Mouse (Mus musculus) gastrocnemius, postnatal 36 days (tissue): ENCODE data around the gene Podnl1. TPM values are rescaled to one million over a fixed set of nuclear protein-coding genes. Genes with fewer than 3 reads are reported as not detected.

ENCODE experiments used
- microRNA-seq, 2 experiments: library from miRNA; unstranded; fragments of <30 nt; microRNA quantifications; one replicate each; pipeline ENCODE4 v1.2.0; 2021
- total RNA-seq, 2 experiments: library from RNA; stranded (reverse); gene quantifications; 2 replicates each; pipeline ENCODE4 v1.2.3; 2021

Podnl1 gene
- total RNA-seq, 2 experiments from 2014 or later = not detected

Small RNA genes within 50 kb of the gene (microRNA-seq; reads per million reads assigned to microRNA genes)
- gene Gm25110 (0 reads per million in 2 experiments), gene Mir181c (584 to 903 reads per million in 2 experiments), gene Mir181d (500 to 595 reads per million in 2 experiments), gene Mir709 (0 reads per million in 2 experiments)

Other genes starting within 250 kb of the Podnl1 start
- gene Adgrl1, start 225.9 kb upstream of the Podnl1 start, total RNA-seq = 10 to 100 TPM; 20.8 to 26.0 TPM
- under 1 TPM; 0.27 to 0.56 TPM for gene Gm10644, start 170.8 kb upstream of the Podnl1 start, total RNA-seq
- under 1 TPM; 0.42 to 0.71 TPM for gene Asf1b, start 170.5 kb upstream of the Podnl1 start, total RNA-seq
- 100 to 1,000 TPM; 148 to 165 TPM for gene Prkaca, start 153.0 kb upstream of the Podnl1 start, total RNA-seq
- gene Samd1, start 128.3 kb upstream of the Podnl1 start, total RNA-seq = 10 to 100 TPM; 13.0 TPM
- gene 1700067K01Rik, start 124.5 kb upstream of the Podnl1 start, total RNA-seq = under 1 TPM in 1 of 2 experiments, not detected in 1; 0.48 TPM
- 1 to 10 TPM; 2.6 to 5.6 TPM for gene 2210011C24Rik, start 113.8 kb upstream of the Podnl1 start, total RNA-seq
- gene Palm3, start 104.5 kb upstream of the Podnl1 start, total RNA-seq = under 1 TPM; 0.10 to 0.12 TPM
- under 1 TPM; 0.15 to 0.52 TPM for gene Il27ra, start 83.4 kb upstream of the Podnl1 start, total RNA-seq
- gene Rln3, start 81.0 kb upstream of the Podnl1 start, total RNA-seq = not detected
- gene Gm10643, start 60.9 kb upstream of the Podnl1 start, total RNA-seq = 1 to 10 TPM; 1.6 to 1.7 TPM
- gene Rfx1, start 59.2 kb upstream of the Podnl1 start, total RNA-seq = 1 to 10 TPM; 4.7 TPM
- gene Dcaf15, start 21.2 kb upstream of the Podnl1 start, total RNA-seq = 1 to 10 TPM; 4.8 to 5.1 TPM
- gene Cc2d1a, start 21.9 kb downstream of the Podnl1 start, total RNA-seq = 10 to 100 TPM; 15.7 to 16.1 TPM
- under 1 TPM in 1 of 2 experiments, not detected in 1; 0.28 TPM for gene 4930432K21Rik, start 22.0 kb downstream of the Podnl1 start, total RNA-seq
- not detected for gene Nanos3, start 59.2 kb downstream of the Podnl1 start, total RNA-seq
- gene Zswim4, start 111.1 kb downstream of the Podnl1 start, total RNA-seq = 1 to 10 TPM; 7.1 to 8.4 TPM
- 100 to 1,000 TPM; 166 to 182 TPM for gene D8Ertd738e, start 123.7 kb downstream of the Podnl1 start, total RNA-seq
- 10 to 100 TPM; 11.0 to 17.3 TPM for gene Mri1, start 131.3 kb downstream of the Podnl1 start, total RNA-seq
- 1 to 10 TPM; 5.0 to 8.7 TPM for gene Ccdc130, start 144.4 kb downstream of the Podnl1 start, total RNA-seq